Mouse (Mus musculus): ENCODE results near the gene Rbm42. TPM values are rescaled to one million over a fixed set of nuclear protein-coding genes. Genes with fewer than 3 reads are reported as not detected.

The Rbm42 gene
- polyA plus RNA-seq (2014; fragmentation: Nextera tagmentation; extraction: Ambion mirVana) = 115 and 117 TPM in 2 replicates

GRCm38 (mm10) chr7:30649591-30650540, at the start of gene Rbm42:
Gene Rbm42, minus strand, starts transcription at chr7:30650317.
- no peak for TF ChIP-seq CTCF (IDR thresholded peaks at IDR 0.05; ENCODE audit: low read depth)
- no peaks in the 10 kb centered on the region for H3K27me3 ChIP-seq (ENCODE audit: insufficient read depth, low read length)
- peak within 1 kb of the TSS; percentile 96 for H3K4me2 ChIP-seq
- H3K27ac ChIP-seq (ENCODE audit: low read depth) = peak within 1 kb of the TSS; percentile 81; the same call in 1 of the 2 replicates
- peaks cover 60% of the 10 kb centered on the region for H3K36me3 ChIP-seq (ENCODE audit: insufficient read depth)
- H3K4me1 ChIP-seq (ENCODE audit: insufficient read depth) = no peaks in the 10 kb centered on the region
- DNase-seq (peak; percentile 100), ATAC-seq (ENCODE audit: insufficient read depth) (peak; percentile 99)
- peak within 1 kb of the TSS; percentile 91 for H3K4me3 ChIP-seq (ENCODE audit: low read depth, low read length)
- WGBS = 2% methylated on average over 59 of the region's 59 CpGs
- H3K9me3 ChIP-seq (ENCODE audit: low read depth, low read length) = no peaks in the 10 kb centered on the region
- peak within 1 kb of the TSS; percentile 90 for H3K9ac ChIP-seq

- H3K27me3 ChIP-seq (ENCODE audit: insufficient read depth, low read length) = no peaks in the 10 kb centered on the region
- no peaks in the 10 kb centered on the region for H3K4me1 ChIP-seq (ENCODE audit: insufficient read depth)
- H3K9me3 ChIP-seq (ENCODE audit: low read depth, low read length) = no peaks in the 10 kb centered on the region
- 38% methylated on average over 9 of the region's 9 CpGs for WGBS
- no peak for ATAC-seq (ENCODE audit: insufficient read depth)
- no peak for TF ChIP-seq CTCF (IDR thresholded peaks at IDR 0.05; ENCODE audit: low read depth)
- H3K4me3 ChIP-seq (ENCODE audit: low read depth, low read length) = no peak within 1 kb of the TSS
- no peak within 1 kb of the TSS for H3K27ac ChIP-seq (ENCODE audit: low read depth)
- no peak within 1 kb of the TSS for H3K4me2 ChIP-seq
- peak; percentile 65 for DNase-seq
- no peaks in the 10 kb centered on the region for H3K36me3 ChIP-seq (ENCODE audit: insufficient read depth)
- no peak within 1 kb of the TSS for H3K9ac ChIP-seq
These were observed 48.5 kb upstream of the Rbm42 start, which contains the start of gene 2200002J24Rik for GRCm38 (mm10) chr7:30698589-30698988. Gene 2200002J24Rik, plus strand, starts transcription at chr7:30698926.

- WGBS = 52% methylated on average over 5 of the region's 5 CpGs
These were observed 48.0 kb upstream of the Rbm42 start for GRCm38 (mm10) chr7:30698101-30698500.

GRCm38 (mm10) chr7:30688325-30688724, 38.2 kb upstream of the Rbm42 start:
- no peak overlapping the region for H3K9ac ChIP-seq
- no peaks in the 10 kb centered on the region for H3K9me3 ChIP-seq (ENCODE audit: low read depth, low read length)
- 63% methylated on average over 6 of the region's 6 CpGs for WGBS
- TF ChIP-seq CTCF (IDR thresholded peaks at IDR 0.05; ENCODE audit: low read depth) = no peak
- 0 out of 2 replicates have a peak, but pooled peaks cover 5% of the 10 kb centered on the region for H3K27me3 ChIP-seq (ENCODE audit: insufficient read depth, low read length)
- no peak overlapping the region for H3K4me3 ChIP-seq (ENCODE audit: low read depth, low read length)
- H3K4me2 ChIP-seq = no peak overlapping the region
- no peak overlapping the region for H3K27ac ChIP-seq (ENCODE audit: low read depth)
- H3K36me3 ChIP-seq (ENCODE audit: insufficient read depth) = no peaks in the 10 kb centered on the region
- DNase-seq = peak; percentile 18
- no peak for ATAC-seq (ENCODE audit: insufficient read depth)
- no peaks in the 10 kb centered on the region for H3K4me1 ChIP-seq (ENCODE audit: insufficient read depth)

More at GRCm38 (mm10) chr7:30698101-30698500, 48.0 kb upstream of the Rbm42 start:
- Histone ChIP-seq H3K27me3 (ENCODE audit: insufficient read depth, low read length) (no peaks in the 10 kb centered on the region), H3K4me1 (ENCODE audit: insufficient read depth) (no peaks in the 10 kb centered on the region), H3K4me3 (ENCODE audit: low read depth, low read length) (no peak overlapping the region), H3K9me3 (ENCODE audit: low read depth, low read length) (no peaks in the 10 kb centered on the region), H3K27ac (ENCODE audit: low read depth) (no peak overlapping the region), H3K9ac (no peak overlapping the region), H3K4me2 (no peak overlapping the region), H3K36me3 (ENCODE audit: insufficient read depth) (no peaks in the 10 kb centered on the region)
- no peak for ATAC-seq (ENCODE audit: insufficient read depth)
- no peak for TF ChIP-seq CTCF (IDR thresholded peaks at IDR 0.05; ENCODE audit: low read depth)
- DNase-seq = peak; percentile 4

GRCm38 (mm10) chr7:30683425-30683824, 33.3 kb upstream of the Rbm42 start:
- WGBS = 57% methylated on average over 2 of the region's 2 CpGs
- TF ChIP-seq CTCF (IDR thresholded peaks at IDR 0.05; ENCODE audit: low read depth) = no peak
- Histone ChIP-seq H3K9me3 (ENCODE audit: low read depth, low read length) (no peaks in the 10 kb centered on the region), H3K27me3 (ENCODE audit: insufficient read depth, low read length) (0 out of 2 replicates have a peak, but pooled peaks cover 5% of the 10 kb centered on the region), H3K36me3 (ENCODE audit: insufficient read depth) (no peaks in the 10 kb centered on the region), H3K4me3 (ENCODE audit: low read depth, low read length) (no peak overlapping the region), H3K27ac (ENCODE audit: low read depth) (no peak overlapping the region), H3K4me1 (ENCODE audit: insufficient read depth) (no peaks in the 10 kb centered on the region), H3K4me2 (no peak overlapping the region), H3K9ac (no peak overlapping the region)
- no peak for DNase-seq
- ATAC-seq (ENCODE audit: insufficient read depth) = no peak

GRCm38 (mm10) chr7:30681897-30682296, 31.8 kb upstream of the Rbm42 start:
- Histone ChIP-seq H3K4me3 (ENCODE audit: low read depth, low read length) (no peak overlapping the region), H3K4me1 (ENCODE audit: insufficient read depth) (no peaks in the 10 kb centered on the region), H3K27ac (ENCODE audit: low read depth) (no peak overlapping the region), H3K4me2 (no peak overlapping the region), H3K9ac (no peak overlapping the region), H3K27me3 (ENCODE audit: insufficient read depth, low read length) (no peaks in the 10 kb centered on the region), H3K36me3 (ENCODE audit: insufficient read depth) (no peaks in the 10 kb centered on the region), H3K9me3 (ENCODE audit: low read depth, low read length) (no peaks in the 10 kb centered on the region)
- ATAC-seq (ENCODE audit: insufficient read depth) (no peak), DNase-seq (no peak)
- 39% methylated on average over 5 of the region's 5 CpGs for WGBS
- no peak for TF ChIP-seq CTCF (IDR thresholded peaks at IDR 0.05; ENCODE audit: low read depth)

GRCm38 (mm10) chr7:30678263-30678975, 28.3 kb upstream of the Rbm42 start:
- Histone ChIP-seq H3K27ac (ENCODE audit: low read depth) (no peak overlapping the region), H3K36me3 (ENCODE audit: insufficient read depth) (no peaks in the 10 kb centered on the region)

More at GRCm38 (mm10) chr7:30678263-30678975, 28.3 kb upstream of the Rbm42 start:
- 57% methylated on average over 5 of the region's 5 CpGs for WGBS
- DNase-seq = peak; percentile 84
- TF ChIP-seq CTCF (IDR thresholded peaks at IDR 0.05; ENCODE audit: low read depth) = peak; percentile 31
- Histone ChIP-seq H3K9ac (no peak overlapping the region), H3K27me3 (ENCODE audit: insufficient read depth, low read length) (no peaks in the 10 kb centered on the region), H3K4me3 (ENCODE audit: low read depth, low read length) (no peak overlapping the region), H3K4me2 (no peak overlapping the region), H3K4me1 (ENCODE audit: insufficient read depth) (no peaks in the 10 kb centered on the region), H3K9me3 (ENCODE audit: low read depth, low read length) (no peaks in the 10 kb centered on the region)
- no peak for ATAC-seq (ENCODE audit: insufficient read depth)

Measured in lung, embryonic 14.5 days (tissue).